Mouse (Mus musculus): ENCODE results near the gene Taok3.

Taok3 gene

GRCm38 (mm10) chr5:117139822-117140221 lies 19.9 kb downstream of the Taok3 start:
- CTCF ChIA-PET: interaction anchor here (0.7 kb wide), 1 partner anchor 812 kb away, joined by 13 read pairs; no protein-coding TSS in a partner anchor

DNA sequence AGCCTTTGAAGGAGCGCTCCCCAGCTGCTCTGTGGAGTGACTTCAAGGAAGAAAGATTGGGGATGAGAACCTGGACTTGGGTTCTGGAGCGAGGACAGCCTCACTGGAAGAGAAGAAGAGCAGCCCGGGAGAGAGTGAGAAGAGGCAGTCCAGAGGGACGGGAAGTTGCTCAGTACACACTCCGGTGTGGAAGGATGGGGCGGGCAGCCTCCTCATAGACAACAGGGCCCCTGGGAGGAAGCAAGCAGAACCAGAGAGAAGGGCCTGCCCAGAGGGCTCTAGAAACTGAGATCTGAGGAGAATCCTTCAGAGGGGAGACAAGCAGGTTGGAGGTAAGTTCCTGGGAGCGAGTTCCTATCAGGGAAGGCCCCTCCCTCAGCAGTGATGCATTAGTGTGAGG lies 20.4 kb downstream of the Taok3 start:
- CTCF ChIA-PET: interaction anchor here (0.7 kb wide), 1 partner anchor 812 kb away, joined by 13 read pairs; no protein-coding TSS in a partner anchor

DNA sequence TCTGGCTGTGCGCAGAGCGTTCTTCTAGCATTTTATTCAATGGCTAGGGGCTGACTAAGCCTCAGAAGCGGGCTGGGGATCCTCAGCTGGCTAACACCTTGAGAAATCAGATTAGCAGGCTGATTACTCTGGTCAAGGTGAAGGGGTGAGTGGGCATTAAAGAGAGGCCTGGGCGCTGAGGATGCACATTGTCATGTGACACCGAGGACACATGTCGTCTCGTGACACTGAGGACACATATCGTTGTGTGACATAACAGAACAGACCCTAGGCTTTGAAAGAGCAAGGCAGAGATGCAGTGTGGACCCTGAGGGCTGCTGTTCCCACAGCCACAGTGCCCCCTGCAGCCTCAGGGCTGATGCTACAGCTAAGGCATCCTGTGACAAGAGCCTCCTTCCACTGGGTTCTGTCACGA lies 23.8 kb downstream of the Taok3 start:
- CTCF ChIA-PET: interaction anchor here (0.6 kb wide), 1 partner anchor 17 kb away, joined by 9 read pairs; no protein-coding TSS in a partner anchor

GRCm38 (mm10) chr5:117146165-117146564 lies 26.2 kb downstream of the Taok3 start:
- CTCF ChIA-PET: interaction anchor here (0.7 kb wide), 2 partner anchors 12 to 36 kb away, joined by 10 to 12 read pairs; no protein-coding TSS in a partner anchor

DNA sequence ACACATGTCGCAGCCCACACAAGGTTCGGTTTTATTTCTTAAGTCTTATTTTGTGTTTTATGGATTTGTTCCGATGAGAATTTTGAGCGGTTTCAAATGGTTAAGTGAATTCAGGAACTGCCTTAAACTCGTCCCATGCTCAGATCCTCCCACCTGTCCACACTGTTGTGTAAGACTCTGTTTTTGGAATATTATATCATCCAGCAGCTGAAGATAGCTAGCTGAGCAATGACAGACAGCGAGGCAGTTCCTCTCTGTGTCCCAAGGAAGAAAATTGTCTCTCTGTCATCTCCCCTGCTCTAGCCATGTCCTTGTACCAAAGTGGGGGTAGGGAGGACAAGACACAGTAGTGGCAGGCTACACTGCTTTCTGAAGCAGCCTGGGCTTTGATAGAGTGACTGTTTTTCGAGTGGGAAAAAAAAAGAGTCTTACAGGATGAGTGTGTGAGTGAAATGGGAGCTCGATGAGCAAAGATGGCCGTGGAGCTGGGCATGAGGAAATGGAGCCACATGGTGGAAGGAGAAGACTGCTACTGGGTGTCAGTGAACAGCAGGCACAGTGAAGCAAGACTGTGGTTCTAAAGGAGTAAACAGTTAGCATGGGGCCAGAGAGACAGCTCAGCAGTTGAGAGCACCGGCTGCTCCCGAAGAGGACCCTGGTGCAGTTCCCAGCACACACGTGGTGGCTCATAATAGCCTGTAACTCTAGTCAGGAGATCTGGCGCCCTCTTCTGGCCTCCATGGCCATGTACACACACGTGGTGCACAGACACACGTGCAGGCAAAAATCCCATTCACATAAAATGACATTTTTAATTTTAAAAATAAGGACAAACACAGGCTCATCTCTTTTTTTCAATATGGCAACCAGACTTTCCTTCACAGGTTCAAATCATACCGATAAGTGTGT lies 27.5 kb downstream of the Taok3 start:
- CTCF ChIA-PET: interaction anchor here (0.7 kb wide), 2 partner anchors 13 to 341 kb away, joined by 4 to 6 read pairs; no protein-coding TSS in a partner anchor

DNA sequence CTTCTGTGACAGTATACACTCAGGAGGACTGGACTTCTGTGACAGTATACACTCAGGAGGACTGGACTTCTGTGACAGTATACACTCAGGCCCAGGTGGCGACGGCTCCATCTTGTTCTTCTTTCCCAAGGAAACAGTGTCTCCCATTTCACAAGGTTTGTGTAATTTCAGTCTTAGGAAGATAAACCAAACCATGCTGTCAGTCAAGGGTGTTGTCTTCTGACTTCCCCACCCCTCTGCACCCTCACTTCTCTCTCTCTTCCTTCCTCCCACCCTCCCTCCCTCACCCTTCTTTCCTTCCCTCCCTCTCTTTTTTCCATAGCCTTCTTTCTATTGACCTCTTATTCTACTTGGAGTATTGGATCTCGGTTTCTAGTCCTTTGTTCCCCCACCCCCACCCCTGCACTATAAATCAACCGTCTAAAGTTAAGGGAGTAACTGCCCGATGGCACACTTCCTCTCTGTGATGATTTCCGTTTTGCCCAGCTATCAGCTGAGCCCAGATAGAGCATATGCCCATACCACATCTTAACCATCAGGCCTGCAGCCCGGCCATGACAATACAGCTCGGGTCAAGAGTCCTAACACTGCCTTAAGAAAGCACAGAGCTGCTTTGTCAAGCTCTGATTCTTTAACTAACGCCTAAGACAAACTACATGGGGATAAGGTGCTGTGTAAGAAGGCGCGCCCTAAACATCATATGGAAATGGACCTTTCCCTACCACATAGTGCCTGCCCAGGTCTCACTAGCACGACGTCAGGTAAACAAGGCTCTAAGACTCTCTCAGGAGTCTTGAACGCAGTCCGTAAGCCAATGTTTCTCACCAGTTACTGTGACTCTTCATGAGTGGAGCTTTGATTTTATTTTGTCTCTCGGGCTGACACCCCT lies 29.4 kb downstream of the Taok3 start:
- CTCF ChIA-PET: no interaction called here

DNA sequence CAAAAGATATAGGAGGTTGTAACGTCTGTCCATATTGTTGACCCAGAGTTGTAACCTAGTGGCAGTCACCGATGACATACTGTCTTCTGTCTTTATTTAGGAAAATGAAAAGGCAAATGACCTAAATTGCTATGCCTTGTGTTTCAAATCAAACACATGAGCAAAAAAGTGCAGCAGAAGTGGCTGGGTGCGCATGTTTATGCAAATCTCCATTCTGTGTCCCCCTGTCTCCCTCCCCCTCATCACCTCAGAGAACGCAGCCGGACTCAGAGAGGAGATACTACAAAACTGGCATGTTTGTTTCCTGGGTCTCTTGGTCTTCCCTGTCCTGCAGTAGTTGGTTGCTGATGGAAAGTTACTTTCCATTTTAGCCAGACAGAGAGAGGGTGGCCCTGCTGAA lies 30.1 kb downstream of the Taok3 start:
- CTCF ChIA-PET: no interaction called here

GRCm38 (mm10) chr5:117152944-117153343 lies 33.0 kb downstream of the Taok3 start:
- CTCF ChIA-PET: no interaction called here

DNA sequence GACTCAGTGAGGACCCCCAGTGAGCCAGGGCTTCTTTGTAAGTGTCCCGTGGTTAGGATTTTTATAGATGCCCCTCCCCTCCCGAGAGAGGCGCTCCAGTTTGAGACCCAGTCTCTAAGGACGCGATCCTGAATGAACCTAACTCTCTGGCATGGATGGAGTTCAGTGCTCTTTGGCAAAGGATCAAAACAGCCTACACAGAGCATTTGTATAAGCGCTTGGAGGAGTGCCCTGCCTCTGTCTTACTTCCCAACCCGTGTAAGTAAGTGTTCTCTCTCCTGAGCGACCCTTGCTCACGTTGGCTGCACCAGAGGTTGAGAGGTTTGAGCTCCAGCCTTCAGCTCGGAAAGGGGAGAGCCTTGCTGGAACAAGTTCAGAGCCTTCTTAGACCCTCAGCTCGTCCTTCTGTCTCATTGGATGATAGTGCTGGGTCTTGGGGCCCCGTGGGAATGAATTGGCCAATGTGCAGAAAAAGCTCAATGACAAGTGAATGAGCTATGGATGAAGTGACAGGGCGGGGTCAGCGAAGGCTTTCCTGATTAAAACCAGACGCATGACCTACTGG lies 33.7 kb downstream of the Taok3 start:
- CTCF ChIA-PET: no interaction called here

- CTCF ChIA-PET: interaction anchor here (0.6 to 0.7 kb wide), 3 partner anchors 12 to 941 kb away, joined by 3 to 10 read pairs (median 9); no protein-coding TSS in a partner anchor
Measured at GRCm38 (mm10) chr5:117158335-117159018, 38.5 kb downstream of the Taok3 start.

- CTCF ChIA-PET: no interaction called here
Measured at GRCm38 (mm10) chr5:117159326-117159725, 39.4 kb downstream of the Taok3 start.

DNA sequence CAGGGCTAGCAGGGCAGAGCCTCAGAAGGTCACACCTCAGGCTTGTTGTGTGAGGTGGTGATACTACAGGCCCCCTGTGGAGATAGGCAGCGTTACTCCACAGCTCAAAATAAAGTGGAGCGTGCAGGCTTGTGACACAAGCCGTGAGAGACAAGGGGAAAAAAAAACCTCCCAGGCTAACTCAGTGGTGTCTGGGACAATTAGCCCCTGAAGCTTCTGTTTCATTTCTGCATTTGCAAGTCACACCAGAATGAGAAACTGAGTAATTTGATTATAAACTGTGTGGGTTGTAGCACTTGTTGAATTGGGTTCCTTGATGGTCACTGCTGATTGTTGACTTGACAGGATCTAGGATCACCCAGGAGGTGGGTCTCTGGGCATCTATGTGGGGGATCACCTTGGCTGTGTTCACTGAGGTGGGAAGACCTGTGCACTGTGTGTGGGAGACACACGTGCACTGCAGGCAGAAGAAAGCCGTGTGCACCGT lies 39.9 kb downstream of the Taok3 start:
- CTCF ChIA-PET: interaction anchor here (0.6 kb wide), 1 partner anchor 99 kb away, joined by 4 read pairs; no protein-coding TSS in a partner anchor

GRCm38 (mm10) chr5:117160499-117160898 lies 40.6 kb downstream of the Taok3 start:
- CTCF ChIA-PET: interaction anchor here (0.6 to 1.2 kb wide), 4 partner anchors 16 to 99 kb away, joined by 3 to 17 read pairs (median 4); partner anchors contain the start of gene Taok3

DNA sequence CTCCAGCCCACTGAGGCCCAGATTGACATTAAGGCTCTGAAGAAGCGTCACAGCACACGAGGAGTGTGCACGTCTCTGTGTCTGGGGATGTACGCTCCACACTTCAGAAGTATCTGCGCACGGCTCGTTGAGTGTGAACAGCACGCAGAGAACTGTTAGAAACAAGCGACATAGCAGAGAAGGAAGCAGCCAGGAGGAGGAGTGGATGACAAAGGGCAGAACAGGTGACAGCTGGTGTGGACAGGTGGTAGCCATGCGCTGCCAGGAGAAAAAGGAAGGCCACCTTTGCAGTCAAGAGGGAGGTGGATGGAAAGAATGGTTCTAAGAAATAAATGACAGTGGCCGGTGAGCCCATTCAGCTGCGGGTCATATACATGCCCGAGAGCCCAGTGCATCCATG lies 43.9 kb downstream of the Taok3 start:
- CTCF ChIA-PET: no interaction called here

GRCm38 (mm10) chr5:117164516-117164915 lies 44.6 kb downstream of the Taok3 start:
- CTCF ChIA-PET: no interaction called here

GRCm38 (mm10) chr5:117164923-117165322 lies 45.0 kb downstream of the Taok3 start:
- CTCF ChIA-PET: no interaction called here

DNA sequence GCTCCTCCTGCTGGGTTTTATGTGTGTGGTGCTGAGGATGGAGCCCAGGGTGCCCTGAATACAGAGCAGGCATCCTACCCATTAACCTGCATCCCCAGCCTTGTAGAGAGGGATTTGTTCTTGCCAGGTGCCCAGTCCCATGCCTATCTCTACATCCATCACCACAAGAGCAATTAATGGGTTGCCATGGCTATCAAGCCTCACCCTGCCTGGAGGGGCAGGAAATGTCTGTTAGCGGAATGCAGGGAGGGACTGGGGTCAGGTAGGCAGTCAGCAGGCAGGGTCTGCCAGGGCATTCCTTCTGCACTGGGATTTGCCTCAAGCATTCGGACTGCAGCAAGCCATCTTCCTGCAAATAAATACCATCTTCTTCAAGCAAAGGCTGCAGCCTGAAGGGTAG lies 46.0 kb downstream of the Taok3 start:
- CTCF ChIA-PET: no interaction called here

DNA sequence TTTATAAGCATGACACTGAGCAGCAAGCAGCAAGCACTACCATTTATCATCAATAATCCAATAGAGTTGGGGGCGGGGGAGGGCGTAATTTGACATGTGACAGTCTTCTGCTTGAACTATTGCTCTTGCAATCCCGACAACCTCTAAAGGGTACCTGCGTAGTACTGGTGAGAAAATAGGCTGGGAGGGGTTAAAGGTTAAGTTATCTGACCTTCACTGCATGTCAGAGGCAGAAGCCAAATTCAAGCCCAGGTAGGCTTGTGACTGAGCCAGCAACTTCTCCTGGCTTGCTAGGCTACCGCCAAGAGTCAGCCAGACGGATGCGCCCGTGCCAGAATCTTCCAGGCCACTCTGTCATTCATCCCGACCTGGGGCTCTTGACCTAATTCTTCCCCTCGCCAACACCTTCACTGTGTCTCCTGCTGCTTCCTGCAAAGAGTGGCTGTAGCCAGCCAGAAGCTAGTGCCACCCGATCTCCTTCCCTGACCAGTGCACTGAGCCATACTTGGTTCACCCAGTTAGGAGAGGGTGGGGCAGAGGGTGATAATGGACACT lies 47.0 kb downstream of the Taok3 start:
- CTCF ChIA-PET: no interaction called here

GRCm38 (mm10) chr5:117168351-117169100 lies 48.6 kb downstream of the Taok3 start:
- CTCF ChIA-PET: no interaction called here

- CTCF ChIA-PET: interaction anchor here (0.7 kb wide), 1 partner anchor 258 kb away, joined by 3 read pairs; no protein-coding TSS in a partner anchor
Measured at GRCm38 (mm10) chr5:117174057-117174456, 54.1 kb downstream of the Taok3 start.

All from spleen, embryonic (tissue).